Mouse (Mus musculus): Measurements from ENCODE around the gene Fga. TPM values are rescaled to one million over a fixed set of nuclear protein-coding genes. Genes with fewer than 3 reads are reported as not detected.

The Fga gene
- total RNA-seq, 2 experiments from 2014 or later: 0.14 TPM; not detected in 1

Other genes starting within 250 kb of the Fga start
- gene Rbm46, start 149.6 kb upstream of the Fga start, total RNA-seq (2021): 1 to 10 TPM; 1.3 to 2.1 TPM
- gene Lrat, start 122.1 kb upstream of the Fga start, total RNA-seq (2021): under 1 TPM; 0.18 to 0.25 TPM
- gene Fgg, start 18.4 kb upstream of the Fga start, total RNA-seq (2021): not detected
- not detected for gene Fgb, start 23.8 kb downstream of the Fga start, total RNA-seq (2021)
- gene Plrg1, start 29.4 kb downstream of the Fga start, total RNA-seq (2021): 10 to 100 TPM; 45.9 to 46.2 TPM
- gene Dchs2, start 101.9 kb downstream of the Fga start, total RNA-seq (2021): 1 to 10 TPM; 4.5 to 5.2 TPM